Mouse (Mus musculus) c-Kit-positive CD71-negative TER-119-negative erythroid progenitor cells, embryonic 14.5 days (primary cell): ENCODE measurements around the gene Plet1.
A peak's percentile ranks its signal among the peaks of the same experiment; 100 is the strongest.

Experiments
- DNase-seq: peaks from one replicate; pipeline ENCODE4 v3.0.0-alpha.2; 2013; ENCODE audit warnings: low read depth

The Plet1 gene

DNA sequence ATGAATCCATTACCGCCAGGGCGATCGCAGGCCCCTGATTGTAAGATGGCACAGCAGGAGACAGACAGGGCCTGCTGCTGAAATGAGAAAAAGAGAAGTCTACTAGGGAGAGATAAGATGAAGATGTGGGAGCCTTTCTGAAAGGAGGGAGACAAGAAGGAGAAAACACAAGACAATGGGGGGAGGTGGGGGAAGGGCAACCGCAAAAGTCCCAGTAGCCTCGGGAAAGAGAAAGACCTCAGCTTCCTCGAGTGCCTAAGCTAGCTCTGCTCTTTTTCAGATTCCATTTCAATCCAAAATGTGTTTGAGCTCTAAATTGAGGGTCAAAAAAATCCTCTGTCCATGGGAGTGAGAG lies 1.8 kb downstream of the Plet1 start:
- DNase-seq = no peak

DNA sequence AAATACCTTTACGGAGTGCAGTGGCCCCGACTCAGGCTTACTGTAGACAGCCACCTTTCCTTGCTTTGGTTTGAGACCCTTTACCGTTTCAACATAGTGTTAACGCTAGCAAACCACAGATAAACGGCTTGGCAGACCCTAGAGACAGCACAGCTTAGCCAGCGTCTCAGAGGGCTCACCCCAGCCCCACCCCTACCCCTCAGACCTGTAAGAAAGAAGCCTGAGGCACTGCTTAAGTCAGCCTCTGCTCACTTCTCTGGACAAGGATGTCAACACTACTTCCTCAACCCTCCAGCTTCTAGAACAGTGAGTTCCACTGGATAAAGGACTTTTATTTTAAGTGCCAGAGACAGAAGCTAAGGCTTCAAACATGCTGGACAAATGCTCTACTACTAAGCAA lies 2.2 kb downstream of the Plet1 start:
- DNase-seq = no peak

DNA sequence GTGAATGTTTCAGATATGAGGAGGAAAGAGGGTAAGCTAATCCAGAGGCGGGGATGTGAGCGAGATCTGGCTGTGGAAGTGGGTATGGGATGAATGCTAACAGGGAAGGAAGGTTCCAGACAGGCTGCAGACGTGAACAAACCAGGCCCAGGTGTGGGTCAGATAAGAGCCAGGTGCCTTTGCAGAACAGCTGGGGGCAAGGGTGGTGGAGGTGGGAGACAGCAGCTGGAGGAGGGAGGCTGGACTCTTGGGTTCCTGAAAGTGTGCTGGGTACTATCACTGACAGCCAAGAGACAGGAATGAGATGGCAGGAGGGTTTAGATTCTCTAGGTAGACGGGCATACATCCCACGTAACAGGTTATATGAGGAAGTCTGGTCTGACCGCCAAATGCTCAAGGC lies 2.8 kb downstream of the Plet1 start:
- DNase-seq = no peak

DNA sequence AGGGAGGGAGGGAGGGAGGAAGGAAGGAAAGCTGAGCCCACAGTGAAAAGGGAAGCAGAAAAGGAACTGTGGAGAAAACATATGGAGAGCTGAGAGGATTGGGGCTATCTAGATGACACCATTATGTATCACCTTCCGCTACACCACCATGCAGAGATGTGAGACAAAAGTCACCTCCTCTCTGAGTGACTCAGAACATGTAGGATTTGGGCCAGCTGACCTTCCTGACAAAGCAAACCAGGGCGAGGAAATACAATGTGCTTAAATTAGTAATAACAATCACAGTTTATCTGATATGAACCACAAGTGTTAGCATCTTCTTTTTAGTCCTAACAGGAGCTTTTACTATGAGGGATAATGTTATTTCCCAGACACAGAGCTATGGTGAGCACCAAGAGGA lies 3.2 kb downstream of the Plet1 start:
- DNase-seq = no peak

DNA sequence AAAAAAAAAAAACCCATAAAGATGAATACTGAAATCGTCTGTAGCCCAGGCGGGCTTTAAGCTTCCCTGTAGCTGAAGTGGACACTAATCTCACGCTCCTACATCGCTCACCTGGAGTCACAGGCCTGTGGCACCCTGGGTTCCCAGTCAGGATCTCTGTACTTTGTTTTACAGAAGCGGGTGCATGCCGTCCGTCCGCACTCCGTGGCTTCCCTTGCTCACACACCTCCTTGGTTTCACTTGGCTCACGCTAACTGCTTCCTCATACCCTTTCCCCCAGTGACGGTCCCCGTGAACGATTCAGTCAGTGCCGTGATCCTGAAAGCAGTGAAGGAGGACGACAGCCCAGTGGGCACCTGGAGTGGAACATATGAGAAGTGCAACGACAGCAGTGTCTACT lies 4.5 kb downstream of the Plet1 start:
- no peak for DNase-seq

DNA sequence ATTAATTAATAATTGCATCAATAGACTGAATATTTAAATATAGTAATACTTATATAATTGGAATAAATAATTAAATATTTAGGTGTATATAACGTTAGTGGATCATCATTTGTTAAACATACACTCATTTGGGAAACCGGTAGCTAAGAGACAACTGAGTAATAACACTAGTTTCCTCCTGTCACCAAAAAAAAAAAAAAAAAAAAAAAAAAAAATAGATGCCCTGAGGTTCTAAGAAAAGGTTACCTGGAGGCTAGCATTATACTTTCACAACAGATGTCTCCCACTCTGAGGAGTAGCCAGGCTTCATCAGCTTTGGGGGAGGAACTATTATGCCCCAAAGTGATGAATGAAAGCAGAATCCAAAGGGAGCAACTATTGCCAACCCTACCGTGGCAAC lies 5.5 kb downstream of the Plet1 start:
- DNase-seq = no peak

DNA sequence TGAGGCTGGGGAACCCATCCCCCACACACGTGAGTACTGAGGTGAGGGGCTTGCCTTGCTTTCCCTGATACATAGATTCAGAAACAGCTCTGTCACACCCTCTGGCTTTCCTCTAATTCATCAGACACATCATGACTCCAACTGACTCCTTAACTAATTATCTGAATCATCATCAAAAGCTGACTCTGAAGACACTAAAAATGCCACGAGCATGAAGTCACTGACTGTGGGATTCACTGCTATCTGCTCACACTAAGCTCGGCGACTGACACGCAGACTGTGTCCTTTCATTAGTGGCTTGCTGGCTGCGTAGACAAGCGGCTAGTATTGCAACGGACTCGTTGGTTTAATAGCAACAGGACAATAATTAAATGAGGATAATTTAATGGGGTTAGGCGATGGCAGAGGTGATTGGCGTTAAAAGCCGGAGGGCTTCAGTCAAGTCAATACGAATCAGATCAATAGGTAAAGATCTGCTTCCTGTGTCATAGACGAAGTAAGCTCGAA lies 6.2 kb downstream of the Plet1 start:
- DNase-seq = no peak

DNA sequence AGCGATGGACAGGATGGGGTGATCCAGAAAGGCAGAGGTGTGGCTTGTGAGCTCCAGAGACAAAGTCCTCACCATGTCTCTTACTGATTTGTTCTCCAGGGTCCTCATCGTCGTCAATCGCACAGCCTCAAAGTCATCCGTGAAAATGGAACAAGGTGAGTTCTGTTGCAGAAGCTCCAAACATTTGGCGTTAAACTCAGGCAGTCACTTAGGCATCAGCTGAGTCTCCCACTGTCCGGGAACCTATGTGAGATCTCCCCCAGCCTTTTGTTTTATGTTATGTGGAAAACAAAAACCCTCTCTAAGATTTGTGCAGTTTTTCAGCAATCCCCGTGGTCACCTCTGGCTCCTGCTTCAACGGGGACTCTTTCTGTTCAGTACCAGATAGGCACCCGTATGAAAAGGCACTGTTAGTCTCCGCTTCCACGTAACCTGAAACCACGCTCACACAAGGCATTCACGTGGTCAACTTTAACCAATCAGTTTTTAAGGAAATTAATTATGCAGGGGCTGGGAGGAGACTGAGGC lies 6.7 kb downstream of the Plet1 start:
- peak; percentile 51 for DNase-seq

DNA sequence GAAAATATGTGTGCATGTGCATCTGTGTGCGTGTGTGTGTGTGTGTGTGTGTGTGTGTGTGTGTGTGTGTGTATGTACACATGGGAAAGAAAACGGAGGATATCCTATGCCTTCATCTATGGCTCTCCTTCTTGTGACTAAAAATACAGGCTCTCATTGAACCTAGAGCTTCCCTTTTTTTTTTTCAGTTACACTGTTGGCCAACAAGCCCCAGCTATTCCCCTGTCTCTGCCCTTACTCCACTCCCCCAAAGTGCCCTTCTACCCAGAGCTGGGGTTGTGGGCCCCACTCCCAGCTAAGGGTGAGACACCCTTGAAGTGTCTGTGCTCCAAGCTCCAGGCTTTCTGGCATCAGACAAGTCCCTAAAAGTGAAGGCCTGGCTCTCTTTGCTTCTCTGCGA lies 8.6 kb downstream of the Plet1 start:
- no peak for DNase-seq

DNA sequence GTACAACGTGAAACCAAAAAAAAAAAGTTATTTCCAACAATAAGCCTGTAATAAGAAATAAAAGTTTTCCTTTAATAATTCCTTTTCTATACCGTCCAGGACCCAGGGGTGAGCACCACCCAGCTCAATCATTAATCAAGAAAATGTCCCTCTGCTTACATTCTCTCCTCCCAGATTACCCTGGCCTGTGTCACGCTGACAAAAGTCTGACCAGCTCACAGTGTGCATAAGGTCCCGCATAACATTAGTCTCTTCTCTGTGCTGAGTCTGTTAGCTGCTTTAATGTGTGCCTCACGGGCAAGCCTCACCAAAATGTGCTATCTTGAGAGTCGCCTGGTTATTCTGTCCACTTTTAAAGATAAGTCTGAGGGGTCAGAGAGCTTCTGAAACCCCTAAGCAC lies 11.1 kb downstream of the Plet1 start:
- DNase-seq = no peak

DNA sequence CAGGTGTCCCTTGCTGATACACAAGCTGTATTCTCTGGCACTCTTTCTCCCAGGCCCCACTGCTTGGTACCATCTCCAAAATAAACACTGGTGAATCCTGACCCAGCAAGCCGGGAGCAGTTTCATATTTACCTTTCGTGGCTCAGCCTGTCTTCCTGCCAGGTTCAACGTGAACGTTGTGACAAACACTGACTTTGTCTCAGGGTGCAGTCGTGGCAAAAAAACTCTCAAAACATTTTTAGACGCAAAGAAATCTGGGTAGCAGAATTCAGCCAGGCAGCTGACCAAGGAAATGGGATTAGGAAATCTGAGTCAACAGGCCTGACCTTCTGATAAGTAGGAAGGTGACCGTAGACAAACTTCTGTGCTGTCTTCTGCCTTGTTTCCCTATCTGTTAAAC lies 13.2 kb downstream of the Plet1 start:
- no peak for DNase-seq

DNA sequence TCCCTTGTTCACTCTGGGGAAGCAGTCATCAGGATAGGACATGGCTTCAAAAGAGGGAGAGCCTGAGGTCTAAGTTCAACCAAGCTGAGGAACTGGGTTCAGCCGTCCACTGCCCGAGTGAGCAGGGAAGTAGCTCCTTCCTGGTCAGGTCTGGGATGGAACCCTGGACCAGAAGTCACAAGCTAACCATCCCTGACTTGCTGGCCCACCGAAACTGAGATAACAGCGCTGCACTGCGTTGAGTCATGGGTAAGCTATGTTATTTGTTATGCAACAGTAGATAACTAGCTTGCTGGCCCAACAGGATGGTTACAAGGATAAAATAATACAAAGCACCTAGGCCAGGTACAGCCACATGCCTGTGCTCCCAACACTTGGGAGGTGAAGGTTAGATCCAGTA lies 21.1 kb downstream of the Plet1 start:
- no peak for DNase-seq

DNA sequence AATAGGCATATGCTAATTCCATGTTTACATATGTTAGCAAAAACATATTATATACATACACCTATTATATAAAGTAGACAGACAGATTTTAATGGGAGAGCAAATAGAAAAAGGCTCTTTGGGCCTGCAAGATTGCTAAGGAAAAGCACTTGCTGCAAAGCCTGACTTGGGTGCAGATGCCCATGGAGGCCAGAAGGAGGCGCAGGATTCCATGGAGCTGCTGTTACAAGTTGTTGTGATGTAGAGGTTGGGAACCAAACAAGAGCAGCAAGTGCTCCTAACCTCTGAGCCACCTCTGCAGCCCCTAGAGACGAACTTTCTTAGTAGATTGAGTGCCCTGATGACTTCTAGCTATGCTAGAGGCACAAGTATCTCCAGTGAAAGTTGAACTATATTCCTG lies 24.5 kb downstream of the Plet1 start:
- no peak for DNase-seq

DNA sequence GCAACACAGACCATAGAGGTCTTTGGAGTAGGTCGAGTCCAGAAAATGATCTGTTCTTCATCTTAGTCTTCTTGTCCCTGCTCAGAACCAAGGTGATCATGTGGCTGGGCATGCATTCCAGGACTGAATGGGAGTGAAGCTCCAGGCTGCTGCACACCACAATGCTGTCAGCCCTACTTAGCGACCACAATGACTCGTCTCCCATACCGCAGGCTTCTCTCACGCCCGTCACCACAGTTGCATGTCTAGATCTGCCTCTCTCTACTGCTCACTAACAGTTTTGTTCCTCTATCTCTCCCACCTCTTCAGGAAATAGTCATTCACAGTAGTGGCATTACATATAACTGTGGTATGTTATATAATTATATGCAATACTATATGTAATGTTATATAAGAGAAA lies 26.4 kb downstream of the Plet1 start:
- DNase-seq = no peak

DNA sequence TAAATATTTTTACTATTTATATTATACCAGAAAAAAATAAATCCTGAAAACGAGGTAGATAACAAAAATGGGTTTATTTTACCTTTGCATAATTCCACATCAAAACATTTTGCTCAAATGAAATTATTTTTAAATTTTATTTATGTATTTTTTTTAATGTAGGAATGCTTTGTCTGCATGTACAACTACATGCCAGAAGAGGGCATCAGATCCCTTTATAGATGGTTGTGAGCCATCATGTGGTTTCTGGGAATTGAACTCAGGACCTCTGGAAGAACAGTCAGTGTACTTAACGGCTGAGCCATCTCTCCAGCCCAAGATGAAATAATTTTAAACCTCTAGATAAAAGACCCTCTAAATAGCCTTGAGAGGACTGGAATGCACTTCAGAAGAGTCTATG lies 27.2 kb downstream of the Plet1 start:
- DNase-seq = no peak

DNA sequence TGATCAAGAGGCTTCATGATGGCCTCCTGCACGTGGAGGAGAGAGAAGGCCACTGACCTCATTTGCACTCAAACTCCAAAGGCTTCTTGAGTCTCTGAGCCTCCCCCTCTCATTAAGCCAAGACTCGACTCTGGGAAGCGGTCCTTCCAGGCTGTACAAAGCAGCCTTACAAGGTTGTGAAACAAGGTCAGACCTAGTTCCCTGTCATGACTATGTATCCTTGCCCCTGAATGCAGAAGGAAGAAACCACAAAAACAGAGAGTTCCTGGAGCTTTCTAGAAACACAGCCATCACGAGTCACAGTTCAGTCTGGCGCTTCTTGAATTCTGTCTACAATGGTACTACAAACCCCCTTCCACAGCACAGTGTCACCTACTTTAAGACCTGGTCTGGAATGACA lies 28.2 kb downstream of the Plet1 start:
- DNase-seq = no peak

DNA sequence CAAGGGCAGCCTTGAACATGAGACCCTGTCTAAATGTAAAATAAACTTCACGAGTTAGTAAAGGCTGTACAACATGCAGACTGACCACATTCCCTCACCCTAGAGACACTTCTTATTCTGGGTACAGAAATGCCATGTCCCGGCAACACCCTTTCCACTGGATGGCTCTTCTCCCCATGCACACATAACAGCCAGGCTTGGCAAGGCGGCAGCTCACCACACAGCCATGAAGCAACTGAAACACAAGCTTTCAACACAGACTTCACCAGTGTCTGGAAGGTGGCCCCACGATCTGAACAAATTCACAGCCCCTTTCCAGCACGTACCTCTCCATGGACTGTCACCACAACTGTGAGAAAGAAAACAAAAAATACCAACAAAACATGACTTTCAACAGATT lies 30.6 kb downstream of the Plet1 start:
- DNase-seq = no peak

DNA sequence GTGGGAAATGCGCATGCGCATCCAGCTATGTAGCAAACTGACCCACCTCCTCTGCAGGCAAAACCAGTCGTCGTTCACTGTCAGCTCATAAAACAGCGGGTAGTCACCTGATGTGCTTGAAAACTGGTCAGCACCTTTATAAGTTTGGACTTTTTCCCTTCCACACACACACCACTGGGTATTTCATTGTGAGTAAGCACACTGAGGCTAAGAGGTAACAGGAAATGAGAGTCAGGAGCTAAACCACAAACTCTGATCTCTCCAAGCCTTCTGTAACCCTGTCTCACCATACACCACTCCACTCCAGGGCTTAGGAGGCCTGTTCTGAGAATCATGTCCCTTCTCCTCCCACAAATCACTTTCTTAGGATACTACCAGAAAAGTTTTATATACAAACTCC lies 31.3 kb downstream of the Plet1 start:
- no peak for DNase-seq

DNA sequence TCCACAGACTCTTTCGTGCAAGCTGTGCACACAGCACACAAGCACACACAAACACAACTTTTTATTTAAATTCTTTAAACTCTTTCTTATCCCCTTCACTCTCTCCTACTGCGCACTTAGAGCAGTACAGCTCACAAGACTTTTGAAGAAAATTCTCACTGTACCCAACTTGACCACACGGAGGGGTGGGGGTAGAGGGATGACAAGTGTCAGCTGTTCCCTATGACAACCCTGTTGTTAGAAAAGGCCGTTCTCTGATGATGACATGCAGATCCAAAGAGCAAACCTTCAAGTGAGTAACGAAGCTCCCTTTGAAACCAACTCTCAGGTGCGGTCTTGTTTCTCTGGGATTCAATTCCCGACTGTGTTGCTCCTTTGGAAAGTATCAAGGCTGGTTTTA lies 33.5 kb downstream of the Plet1 start:
- no peak for DNase-seq

DNA sequence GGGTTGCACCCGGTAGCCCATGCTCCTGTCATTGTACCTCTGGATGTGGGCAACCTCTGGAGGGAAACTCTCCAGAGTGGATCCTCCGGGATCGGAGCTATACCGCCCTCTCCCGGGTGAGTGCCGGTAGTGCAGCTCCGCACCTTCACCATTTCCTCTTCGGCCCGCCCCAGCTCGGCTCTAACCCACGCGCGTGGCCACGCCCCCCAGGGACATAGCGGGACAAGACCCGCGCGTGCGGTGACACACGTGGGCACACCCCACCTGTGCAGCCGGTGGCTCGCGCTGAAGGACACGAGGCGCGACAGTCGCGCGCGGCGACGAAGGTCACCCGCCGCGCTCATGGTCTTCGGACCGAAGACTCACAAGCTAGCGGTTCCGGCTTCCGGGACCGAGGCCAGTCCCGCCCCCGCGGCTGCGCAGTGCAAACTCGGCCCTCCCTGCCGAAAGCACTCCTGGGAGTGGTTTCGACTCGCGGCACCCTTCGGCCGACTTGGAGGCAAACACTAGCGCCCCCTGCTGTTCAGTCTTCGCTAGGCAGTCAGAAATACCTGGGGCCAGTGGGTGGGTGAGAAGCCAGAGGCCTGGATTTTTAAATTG lies 34.1 kb downstream of the Plet1 start, which contains the start of gene Pts:
TSS of gene Pts (minus strand) at position 432 of the 600 bp plus-strand sequence.
- DNase-seq = peak; percentile 96

DNA sequence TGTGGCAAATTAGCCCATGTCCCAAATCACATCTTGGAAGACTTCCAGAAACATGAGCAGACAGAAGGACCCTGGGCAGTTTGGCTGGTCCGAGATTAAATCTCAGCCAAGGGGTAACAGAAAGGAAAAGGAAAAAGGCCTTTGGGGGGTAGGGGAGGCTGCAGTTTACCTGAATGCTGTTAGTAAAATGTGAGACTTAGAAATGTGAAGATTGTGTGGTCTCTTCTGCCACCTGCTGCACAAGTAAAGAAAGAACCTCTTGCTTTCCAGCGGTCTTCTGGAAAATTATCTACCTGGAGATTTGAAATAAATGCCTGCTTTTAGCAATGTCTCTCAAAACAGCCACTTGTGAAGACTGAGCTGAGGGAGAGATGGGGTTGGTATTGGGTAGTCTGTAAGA lies 36.6 kb downstream of the Plet1 start:
- DNase-seq = no peak

DNA sequence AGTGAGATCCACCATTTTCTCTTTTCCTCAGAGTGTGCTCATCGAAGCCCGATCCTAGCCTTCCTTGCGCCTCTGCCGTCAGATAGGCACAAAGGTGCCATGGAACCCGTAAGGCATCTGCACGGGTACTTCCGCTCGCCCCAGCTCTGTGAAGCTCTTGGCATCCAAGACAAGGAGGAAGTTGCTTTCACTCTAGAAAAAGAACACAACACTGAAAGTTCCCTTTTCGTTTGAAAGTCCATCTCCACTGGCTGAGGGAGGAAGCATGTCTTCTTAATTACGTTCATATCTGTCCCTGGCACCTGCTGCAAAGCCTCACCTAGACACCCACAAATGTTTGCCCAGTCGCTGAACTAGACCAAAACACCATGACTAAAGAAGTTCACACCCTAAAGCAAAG lies 39.0 kb downstream of the Plet1 start:
- no peak for DNase-seq

DNA sequence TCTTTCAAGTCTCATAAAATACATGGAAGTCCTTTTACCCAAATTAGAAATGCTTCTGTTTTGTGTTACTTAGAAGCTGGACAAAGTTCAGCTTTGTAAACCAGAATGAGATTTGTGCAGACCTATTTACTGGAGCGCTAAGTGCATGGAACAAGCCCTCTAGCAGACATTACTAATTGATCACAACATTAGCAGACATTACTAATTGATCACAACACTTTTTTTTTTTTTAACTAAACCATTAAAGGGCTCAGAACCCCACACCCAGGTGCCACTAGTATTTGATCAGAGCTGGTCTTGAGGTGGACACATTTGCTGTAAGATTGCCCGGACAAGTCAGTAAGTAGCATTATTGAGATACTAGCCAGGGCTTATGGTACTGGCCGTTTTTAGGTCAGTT lies 39.5 kb downstream of the Plet1 start:
- no peak for DNase-seq

DNA sequence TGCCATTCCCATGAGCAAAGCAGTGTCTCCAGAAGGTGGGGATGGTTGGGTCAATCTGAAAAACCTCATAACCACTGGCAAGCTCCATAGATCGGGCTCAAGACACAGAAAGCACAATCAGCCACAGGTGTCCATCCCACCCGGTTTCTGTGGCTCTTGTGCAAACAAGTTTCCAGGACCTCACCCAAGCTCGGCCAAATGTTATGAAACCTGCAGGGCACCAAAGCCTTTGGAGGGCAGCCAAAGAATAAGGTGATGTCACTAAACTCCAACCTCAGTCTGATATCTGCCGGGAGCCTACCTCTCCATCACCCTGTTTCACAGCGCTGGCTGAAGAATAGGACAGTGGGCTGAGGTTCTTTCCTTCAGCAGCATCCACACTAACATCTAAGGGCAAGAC lies 41.6 kb downstream of the Plet1 start:
- no peak for DNase-seq
